Mouse (Mus musculus) hindbrain, embryonic 10.5 days (tissue): ENCODE measurements around the gene Hs6st3. TPM values are rescaled to one million over a fixed set of nuclear protein-coding genes. Genes with fewer than 3 reads are reported as not detected.

ENCODE experiments used
- DNase-seq: peaks from one replicate; pipeline ENCODE4 v3.0.0-alpha.2; 2017; ENCODE audit warnings: low spot score
- H3K27ac ChIP-seq: fragments of 300-500 bp; sonication (generic); 2 replicates; pipeline ENCODE4 v1.5.1; 2016; ENCODE audit warnings: mild to moderate bottlenecking, moderate library complexity
- H3K27me3 ChIP-seq: fragments of 300-500 bp; sonication (generic); 2 replicates; pipeline ENCODE4 v1.6.1; 2016; ENCODE audit warnings: mild to moderate bottlenecking; ENCODE audit not compliant: poor library complexity, insufficient read depth, severe bottlenecking
- H3K36me3 ChIP-seq: fragments of 300-500 bp; sonication (generic); 2 replicates; pipeline ENCODE4 v1.6.1; 2016; ENCODE audit warnings: mild to moderate bottlenecking, moderate library complexity
- H3K4me1 ChIP-seq: fragments of 300-500 bp; sonication (generic); replicated peaks from 2 replicates; pipeline ENCODE4 v1.6.1; 2016; ENCODE audit warnings: mild to moderate bottlenecking
- H3K4me3 ChIP-seq: fragments of 300-500 bp; sonication (generic); 2 replicates; pipeline ENCODE4 v1.5.1; 2016; ENCODE audit warnings: mild to moderate bottlenecking, moderate library complexity
- H3K9me3 ChIP-seq: fragments of 300-500 bp; sonication (generic); 2 replicates; pipeline ENCODE4 v1.6.1; 2016; ENCODE audit warnings: mild to moderate bottlenecking, moderate library complexity
- WGBS: fragments of 180-500 bp; shearing (Covaris S2); methylation state at CpG from one replicate; pipeline ENCODE4 v1.1.7; 2016; 5-methylcytosine and 5-hydroxymethylcytosine counted together
- polyA plus RNA-seq: library from polyadenylated mRNA; unstranded; fragments of >200 nt; fragmentation: Nextera tagmentation; extraction: Ambion mirVana; gene quantifications from 2 replicates; pipeline ENCODE4 v1.2.1, GENCODE M21; 2016

Gene Hs6st3
- polyA plus RNA-seq, 1 experiment from 2014 or later: not detected

DNA sequence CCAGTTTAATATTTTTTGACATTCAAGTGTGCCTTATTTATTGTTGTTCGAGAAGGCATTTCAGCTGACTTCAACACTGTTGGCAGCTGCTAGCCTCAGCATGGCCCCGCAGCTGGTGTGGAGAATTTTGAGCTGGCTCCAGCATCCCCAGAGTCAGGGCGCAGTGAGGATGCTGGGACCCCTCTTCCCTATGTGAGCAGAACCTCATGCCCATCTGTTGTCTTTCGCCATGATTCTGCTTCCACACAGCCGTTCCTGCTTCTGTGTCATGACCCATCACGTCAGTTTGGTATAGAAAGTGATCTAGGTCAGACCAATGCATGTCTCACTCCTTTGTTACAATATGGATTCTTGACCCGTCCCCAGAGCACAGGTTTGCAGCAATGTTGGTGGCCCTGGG lies 231.9 kb downstream of the Hs6st3 start:
- Histone ChIP-seq H3K4me3 (no peak overlapping the region), H3K27me3 (no peaks in the 10 kb centered on the region), H3K4me1 (peaks cover 7% of the 10 kb centered on the region; the same call in 1 of the 2 replicates), H3K36me3 (no peaks in the 10 kb centered on the region), H3K27ac (no peak overlapping the region), H3K9me3 (0 out of 2 replicates have a peak, but pooled peaks cover 2% of the 10 kb centered on the region)
- DNase-seq: no peak
- 80% methylated on average over 7 of the region's 7 CpGs for WGBS

DNA sequence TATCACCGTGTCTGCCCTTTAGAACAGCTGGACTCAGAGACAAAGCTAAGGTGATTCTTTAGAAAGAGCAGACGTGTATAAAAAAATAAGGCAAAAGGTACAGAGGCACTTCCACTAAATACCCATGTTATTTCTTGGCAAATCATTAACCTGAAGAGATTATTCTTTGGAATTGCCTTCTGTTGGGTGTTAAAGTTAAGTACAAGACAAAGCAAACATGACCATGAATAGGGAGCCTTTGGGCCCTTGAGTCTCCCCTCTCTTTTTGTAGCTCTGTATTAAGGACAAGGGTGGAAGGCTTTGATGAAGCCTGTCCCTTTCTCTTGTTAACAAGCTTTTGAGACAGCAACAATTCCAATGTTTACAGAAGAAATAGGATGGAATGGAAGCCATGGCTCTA lies 241.2 kb downstream of the Hs6st3 start:
- Histone ChIP-seq H3K4me1 (no peaks in the 10 kb centered on the region), H3K36me3 (no peaks in the 10 kb centered on the region), H3K27me3 (no peaks in the 10 kb centered on the region), H3K4me3 (no peak overlapping the region), H3K27ac (no peak overlapping the region), H3K9me3 (0 out of 2 replicates have a peak, but pooled peaks cover 7% of the 10 kb centered on the region)
- 86% methylated on average over 2 of the region's 2 CpGs for WGBS
- DNase-seq: no peak

DNA sequence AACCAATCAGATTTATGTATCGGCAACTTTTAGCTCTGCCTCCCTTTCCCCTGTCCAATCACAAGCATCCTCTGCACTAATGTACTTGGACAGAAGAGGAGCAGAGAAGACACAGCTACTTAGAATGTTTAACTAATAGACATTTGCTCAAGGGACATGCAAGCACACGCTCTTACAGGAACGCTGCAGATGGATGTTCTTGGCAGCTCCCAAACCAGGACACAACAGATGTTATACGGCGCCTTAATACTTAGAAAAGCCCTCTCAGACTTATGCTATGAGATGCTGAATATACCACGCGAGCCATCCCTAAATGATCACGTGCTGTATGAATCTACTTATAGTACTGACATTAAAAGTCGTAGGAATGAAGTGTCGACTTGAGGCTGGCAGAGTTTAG lies 263.5 kb downstream of the Hs6st3 start:
- H3K27ac ChIP-seq: no peak overlapping the region
- DNase-seq: no peak
- H3K36me3 ChIP-seq: no peaks in the 10 kb centered on the region
- no peak overlapping the region for H3K4me3 ChIP-seq
- 95% methylated on average over 10 of the region's 10 CpGs for WGBS
- H3K4me1 ChIP-seq: no peaks in the 10 kb centered on the region
- no peaks in the 10 kb centered on the region for H3K27me3 ChIP-seq
- no peaks in the 10 kb centered on the region for H3K9me3 ChIP-seq

DNA sequence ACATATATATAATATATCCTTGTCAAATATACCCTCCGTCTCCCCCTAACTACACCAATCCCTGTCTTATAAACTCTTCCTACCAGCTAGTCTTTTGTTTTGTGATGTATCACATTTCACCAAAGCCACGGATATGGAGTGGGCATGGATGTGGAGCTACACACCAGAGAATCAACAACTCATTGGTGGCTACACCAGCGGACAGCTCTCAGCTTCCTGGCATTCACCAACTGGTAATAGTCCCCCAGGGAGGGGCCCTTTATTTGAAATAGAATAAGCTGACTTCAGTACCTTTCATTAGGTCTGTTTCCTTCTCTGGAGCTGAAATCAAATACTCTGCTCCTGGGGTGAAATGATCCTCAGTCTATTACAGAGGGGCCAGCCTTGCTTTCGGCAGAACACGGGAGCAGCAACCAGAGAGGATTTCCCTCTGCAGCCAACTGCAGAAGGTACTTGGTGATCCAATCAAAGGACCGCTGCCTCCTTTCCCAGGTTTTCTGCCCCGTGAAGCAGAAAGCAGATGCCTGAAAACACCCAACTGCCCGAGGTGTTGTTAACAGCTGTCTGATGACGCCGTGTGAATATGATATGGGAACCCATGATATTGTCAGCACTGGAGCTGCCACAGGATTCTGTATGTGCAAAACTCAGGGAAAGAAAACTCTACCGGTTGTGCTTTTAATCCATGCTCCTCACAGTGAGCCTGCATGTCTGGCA lies 271.4 kb downstream of the Hs6st3 start:
- H3K9me3 ChIP-seq: no peaks in the 10 kb centered on the region
- no peak overlapping the region for H3K27ac ChIP-seq
- no peaks in the 10 kb centered on the region for H3K36me3 ChIP-seq
- 71% methylated on average over 11 of the region's 11 CpGs for WGBS
- H3K4me1 ChIP-seq: no peaks in the 10 kb centered on the region
- no peaks in the 10 kb centered on the region for H3K27me3 ChIP-seq
- no peak overlapping the region for H3K4me3 ChIP-seq
- DNase-seq: no peak

DNA sequence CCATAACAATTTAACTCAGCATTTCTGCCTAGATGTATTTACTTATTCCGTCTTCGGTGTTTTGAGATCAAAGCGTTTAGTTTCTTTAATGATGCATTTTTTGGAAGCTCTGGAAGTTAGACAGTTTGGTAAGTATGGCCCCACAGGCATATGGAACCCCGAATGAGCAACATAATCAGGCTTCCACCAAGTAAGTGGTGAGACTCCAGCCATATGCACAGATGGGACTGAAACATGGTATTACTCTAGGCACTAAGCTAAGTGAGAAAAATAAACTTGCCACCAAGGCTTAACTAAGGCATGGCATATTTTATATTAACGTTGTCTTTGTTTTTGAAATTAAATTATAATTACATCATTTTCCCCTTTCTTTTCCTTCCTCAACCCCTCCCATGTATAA lies 284.8 kb downstream of the Hs6st3 start:
- H3K4me3 ChIP-seq: no peak overlapping the region
- no peaks in the 10 kb centered on the region for H3K36me3 ChIP-seq
- no peaks in the 10 kb centered on the region for H3K9me3 ChIP-seq
- H3K4me1 ChIP-seq: no peaks in the 10 kb centered on the region
- WGBS: 90% methylated on average over 5 of the region's 5 CpGs
- no peak for DNase-seq
- no peak overlapping the region for H3K27ac ChIP-seq
- H3K27me3 ChIP-seq: no peaks in the 10 kb centered on the region

DNA sequence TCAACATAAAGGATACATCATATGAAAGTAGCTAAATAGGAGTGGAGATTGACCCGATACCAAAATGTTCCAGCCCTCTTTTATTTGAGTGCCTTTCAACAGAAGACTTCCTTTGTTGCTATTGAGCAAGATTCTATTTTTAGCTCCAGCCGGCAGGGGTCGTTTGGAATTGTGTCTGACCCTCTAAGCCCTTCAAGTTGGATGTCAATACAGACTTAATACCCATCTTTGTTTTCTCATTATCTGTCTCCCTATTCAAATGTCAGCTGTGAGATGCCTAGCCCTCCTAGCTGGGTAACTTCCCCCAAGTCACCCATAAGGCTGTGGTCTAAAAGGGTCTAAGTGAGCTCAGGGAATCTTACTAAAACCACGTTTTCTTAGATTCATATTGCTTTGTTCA lies 312.3 kb downstream of the Hs6st3 start:
- no peak overlapping the region for H3K27ac ChIP-seq
- no peaks in the 10 kb centered on the region for H3K36me3 ChIP-seq
- H3K4me1 ChIP-seq: peaks cover 7% of the 10 kb centered on the region; the same call in 1 of the 2 replicates
- peak; percentile 28 for DNase-seq
- no peak overlapping the region for H3K4me3 ChIP-seq
- WGBS: 30% methylated on average over 4 of the region's 4 CpGs
- no peaks in the 10 kb centered on the region for H3K27me3 ChIP-seq
- H3K9me3 ChIP-seq: no peaks in the 10 kb centered on the region

DNA sequence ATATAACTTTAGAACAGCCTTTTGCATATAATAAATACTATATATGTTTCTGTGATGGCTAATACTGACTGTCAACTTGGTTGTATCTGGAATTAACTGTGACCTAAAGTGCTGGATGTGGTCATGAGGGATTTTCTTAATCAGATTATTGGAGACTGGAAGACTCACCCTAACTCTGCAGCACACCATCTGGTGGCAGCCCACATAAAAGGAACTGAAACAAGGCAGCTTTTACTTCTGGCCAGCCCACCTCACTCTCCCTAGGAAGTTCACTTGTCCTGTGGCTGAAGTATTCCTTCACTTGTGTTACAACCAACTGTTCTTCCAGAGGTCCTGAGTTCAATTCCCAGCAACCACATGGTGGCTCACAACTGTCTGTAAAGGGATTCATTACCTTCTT lies 313.5 kb downstream of the Hs6st3 start:
- DNase-seq: no peak
- H3K9me3 ChIP-seq: no peaks in the 10 kb centered on the region
- peaks cover 7% of the 10 kb centered on the region; the same call in 1 of the 2 replicates for H3K4me1 ChIP-seq

DNA sequence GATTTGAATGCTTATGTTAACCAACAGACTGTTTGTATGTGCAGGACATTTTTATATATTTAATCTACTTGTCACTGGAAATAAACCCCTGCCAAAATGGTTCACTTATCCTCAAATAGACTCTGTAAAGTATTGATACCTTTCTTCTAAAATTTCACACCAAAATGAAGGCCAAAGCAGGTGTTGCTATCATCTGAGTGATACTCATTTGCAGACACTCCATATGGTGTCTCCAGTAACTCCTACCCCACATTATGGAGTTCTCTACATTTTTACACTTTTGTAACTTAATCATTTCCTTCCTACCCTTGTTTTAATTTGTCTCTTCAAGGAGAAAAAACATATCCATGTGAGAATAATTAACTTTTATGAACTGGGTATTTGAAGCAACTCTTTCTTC lies 314.2 kb downstream of the Hs6st3 start:
- Histone ChIP-seq H3K9me3 (no peaks in the 10 kb centered on the region), H3K4me1 (peaks cover 7% of the 10 kb centered on the region; the same call in 1 of the 2 replicates), H3K27me3 (no peaks in the 10 kb centered on the region), H3K36me3 (no peaks in the 10 kb centered on the region), H3K4me3 (no peak overlapping the region), H3K27ac (no peak overlapping the region)
- no peak for DNase-seq

More for the DNA sequence above, 313.5 kb downstream of the Hs6st3 start:
- Histone ChIP-seq H3K27me3 (no peaks in the 10 kb centered on the region), H3K36me3 (no peaks in the 10 kb centered on the region), H3K27ac (no peak overlapping the region), H3K4me3 (no peak overlapping the region)

DNA sequence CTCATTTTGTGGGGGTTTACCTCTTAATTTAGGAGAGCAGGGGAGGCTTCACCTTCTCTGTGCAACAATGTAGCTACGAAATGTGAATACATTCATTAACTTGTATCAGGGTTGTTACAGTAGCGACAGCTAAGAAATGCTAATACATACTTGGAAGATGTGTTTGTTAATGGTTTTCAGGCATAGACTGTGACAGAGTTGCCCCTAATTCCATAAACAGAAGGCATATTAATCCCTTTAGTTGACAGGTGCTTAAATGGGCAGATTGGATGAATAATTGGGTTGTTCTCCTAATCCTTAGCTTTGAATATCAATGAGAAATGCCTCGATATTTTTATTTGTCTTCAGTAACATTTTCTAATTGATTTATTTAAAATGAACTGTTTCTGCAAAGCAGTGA lies 314.7 kb downstream of the Hs6st3 start:
- Histone ChIP-seq H3K27ac (no peak overlapping the region), H3K4me3 (no peak overlapping the region), H3K4me1 (peaks cover 7% of the 10 kb centered on the region; the same call in 1 of the 2 replicates), H3K36me3 (no peaks in the 10 kb centered on the region), H3K9me3 (no peaks in the 10 kb centered on the region), H3K27me3 (no peaks in the 10 kb centered on the region)
- DNase-seq: no peak
- WGBS: 90% methylated on average over 3 of the region's 3 CpGs

DNA sequence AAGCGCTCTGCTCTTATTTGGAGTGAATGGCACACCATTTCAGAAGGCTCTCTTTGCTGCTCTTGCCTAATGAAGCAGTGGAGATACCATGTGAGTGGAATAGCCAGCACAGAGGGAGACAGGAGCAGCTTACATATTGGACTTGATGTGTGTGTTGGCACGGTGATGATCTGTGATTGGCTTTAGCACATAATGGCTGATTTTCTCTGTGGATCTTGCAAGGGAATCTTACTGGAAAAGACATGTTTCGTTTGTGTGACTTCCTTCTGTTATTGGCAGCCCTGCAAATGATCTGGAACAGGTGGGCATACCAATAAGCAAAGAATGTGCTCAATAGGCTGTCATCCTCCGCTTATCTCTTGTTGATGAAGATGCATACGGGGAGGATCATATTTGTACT lies 326.2 kb downstream of the Hs6st3 start:
- DNase-seq: no peak
- no peak overlapping the region for H3K4me3 ChIP-seq
- H3K4me1 ChIP-seq: no peaks in the 10 kb centered on the region
- 87% methylated on average over 5 of the region's 5 CpGs for WGBS
- H3K36me3 ChIP-seq: no peaks in the 10 kb centered on the region
- no peaks in the 10 kb centered on the region for H3K9me3 ChIP-seq
- H3K27ac ChIP-seq: no peak overlapping the region
- H3K27me3 ChIP-seq: no peaks in the 10 kb centered on the region

DNA sequence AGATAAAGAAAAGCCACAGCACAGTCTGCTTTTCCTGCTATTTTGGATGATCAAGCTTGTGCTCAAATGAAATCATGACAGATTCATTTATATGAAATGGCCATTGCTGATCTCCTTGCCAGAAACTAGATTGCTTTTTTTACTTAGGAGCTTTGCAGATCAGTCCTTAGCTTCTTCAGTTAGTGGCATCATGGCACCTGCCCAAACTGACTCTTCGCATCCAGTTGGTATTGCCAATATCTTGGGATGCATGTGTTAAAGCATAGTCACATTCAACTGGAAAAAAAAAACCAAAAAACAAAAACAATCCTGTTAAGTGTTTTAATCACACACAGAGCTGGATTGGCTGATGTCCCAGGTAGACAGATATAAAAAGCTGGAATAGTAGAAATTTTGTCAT lies 326.7 kb downstream of the Hs6st3 start:
- Histone ChIP-seq H3K4me1 (no peaks in the 10 kb centered on the region), H3K36me3 (no peaks in the 10 kb centered on the region), H3K27me3 (no peaks in the 10 kb centered on the region), H3K9me3 (no peaks in the 10 kb centered on the region), H3K27ac (no peak overlapping the region), H3K4me3 (no peak overlapping the region)
- DNase-seq: no peak
- WGBS: 98% methylated on average over 1 of the region's 1 CpGs

DNA sequence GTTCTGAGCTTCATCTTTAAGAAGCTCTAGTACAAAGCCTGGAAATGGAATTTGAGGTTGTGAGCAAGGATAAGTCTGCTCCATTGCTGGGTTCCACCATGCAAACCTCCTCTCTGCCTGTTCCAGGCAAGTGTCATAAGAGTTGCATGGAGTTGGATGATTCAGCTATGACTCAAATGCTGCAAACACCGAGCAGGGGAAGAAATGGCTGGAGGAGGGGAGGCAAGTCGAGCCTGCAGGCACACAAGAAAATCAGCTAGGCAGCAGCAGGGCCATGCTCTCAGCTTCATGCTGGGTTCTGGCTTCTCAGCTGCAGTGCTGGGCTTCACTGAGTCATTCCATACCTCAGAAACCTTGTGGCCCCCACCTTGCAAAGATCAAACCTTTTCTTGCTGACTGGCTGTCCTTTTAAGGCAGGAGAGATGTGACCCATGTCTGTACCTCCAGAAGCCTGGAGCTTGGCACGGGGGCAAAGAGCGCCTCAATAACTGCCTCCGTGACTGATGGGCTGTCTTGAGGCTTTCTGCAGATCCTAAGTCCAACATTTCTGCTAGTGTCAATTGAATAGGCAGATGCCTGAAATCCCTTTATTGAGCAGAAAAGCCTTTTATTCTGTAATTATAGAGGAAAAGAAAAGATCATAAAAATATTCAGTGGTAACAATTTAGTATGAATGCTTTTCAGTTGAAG lies 328.9 kb downstream of the Hs6st3 start:
- DNase-seq: no peak
- Histone ChIP-seq H3K27ac (no peak overlapping the region), H3K36me3 (no peaks in the 10 kb centered on the region), H3K9me3 (no peaks in the 10 kb centered on the region), H3K4me3 (no peak overlapping the region), H3K4me1 (no peaks in the 10 kb centered on the region), H3K27me3 (no peaks in the 10 kb centered on the region)
- 77% methylated on average over 5 of the region's 5 CpGs for WGBS

DNA sequence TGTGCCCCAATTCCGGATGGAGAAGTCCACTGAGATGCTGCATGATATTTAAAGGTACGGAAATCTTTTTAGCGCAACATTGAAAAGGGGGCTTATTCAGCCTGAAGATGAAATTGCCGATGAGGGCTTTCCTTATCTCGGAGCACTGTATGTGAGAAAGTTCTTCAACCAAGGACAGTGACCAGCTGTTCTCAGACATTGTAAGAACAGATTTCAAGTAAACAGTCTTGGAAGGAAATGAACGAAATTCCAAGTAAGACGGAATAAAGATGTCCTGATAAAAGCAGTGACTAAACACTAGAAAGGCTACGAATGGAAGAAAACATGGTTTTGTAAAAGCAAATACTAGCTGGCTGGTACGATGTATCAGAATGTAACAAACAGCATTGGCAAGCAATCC lies 338.4 kb downstream of the Hs6st3 start:
- no peaks in the 10 kb centered on the region for H3K9me3 ChIP-seq
- no peak for DNase-seq
- WGBS: 94% methylated on average over 9 of the region's 9 CpGs
- no peak overlapping the region for H3K27ac ChIP-seq
- no peaks in the 10 kb centered on the region for H3K36me3 ChIP-seq
- H3K4me1 ChIP-seq: no peaks in the 10 kb centered on the region
- H3K27me3 ChIP-seq: no peaks in the 10 kb centered on the region
- H3K4me3 ChIP-seq: no peak overlapping the region
